Mouse (Mus musculus): ENCODE results near the gene Cnot9.
A peak's percentile ranks its signal among the peaks of the same experiment; 100 is the strongest.
"Not testable (repeated sequence)": the region's sequence is repeated elsewhere in the genome, so short reads cannot be mapped to it uniquely, and the experiment has no call there.

Cnot9 gene

DNA sequence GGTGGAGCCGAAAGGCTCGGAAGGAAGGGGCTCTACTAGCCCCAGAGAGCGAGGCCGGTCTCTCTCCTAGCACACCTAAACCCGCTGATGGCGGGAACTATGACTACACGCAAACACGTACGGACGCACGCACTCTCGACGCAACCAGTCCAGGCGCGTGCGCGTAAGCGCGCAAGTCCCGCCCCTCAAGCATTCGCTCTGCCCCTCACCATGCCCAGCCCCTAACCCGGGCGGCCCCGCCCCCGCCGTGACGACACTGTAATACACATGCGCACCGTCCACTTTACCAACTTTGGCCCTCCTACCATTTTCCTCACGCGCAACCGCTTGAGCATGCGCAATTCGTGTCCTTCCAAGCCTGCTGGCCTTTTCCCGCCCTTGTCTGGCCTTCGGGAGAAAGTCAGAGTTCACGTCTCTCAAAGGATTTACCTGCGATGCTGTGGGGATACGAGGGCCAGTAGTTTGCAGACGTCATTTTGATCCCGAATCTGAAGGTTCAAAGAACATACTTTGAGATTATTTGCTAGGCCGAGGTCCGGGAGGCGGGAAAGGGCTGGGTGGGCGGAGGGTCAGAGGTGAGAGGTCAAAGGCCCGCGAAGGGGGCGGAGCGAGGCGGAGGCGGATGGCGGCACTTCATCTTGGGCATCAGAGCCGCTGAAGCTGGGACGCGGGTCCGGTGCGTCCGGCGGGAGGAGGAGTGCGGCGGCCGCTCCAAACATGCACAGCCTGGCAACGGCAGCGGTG is at the start of gene Cnot9:
Cnot9 (plus strand) TSS at position 338 of the 744 bp plus-strand sequence.
- DNase-seq (ENCODE audit: low spot score) = peak; percentile 100

GRCm38 (mm10) chr1:74460273-74460672 is 45.6 kb upstream of the Cnot9 start:
- DNase-seq (ENCODE audit: low spot score) = no peak

GRCm38 (mm10) chr1:74485792-74486191 is 20.1 kb upstream of the Cnot9 start:
- DNase-seq (ENCODE audit: low spot score) = no peak

DNA sequence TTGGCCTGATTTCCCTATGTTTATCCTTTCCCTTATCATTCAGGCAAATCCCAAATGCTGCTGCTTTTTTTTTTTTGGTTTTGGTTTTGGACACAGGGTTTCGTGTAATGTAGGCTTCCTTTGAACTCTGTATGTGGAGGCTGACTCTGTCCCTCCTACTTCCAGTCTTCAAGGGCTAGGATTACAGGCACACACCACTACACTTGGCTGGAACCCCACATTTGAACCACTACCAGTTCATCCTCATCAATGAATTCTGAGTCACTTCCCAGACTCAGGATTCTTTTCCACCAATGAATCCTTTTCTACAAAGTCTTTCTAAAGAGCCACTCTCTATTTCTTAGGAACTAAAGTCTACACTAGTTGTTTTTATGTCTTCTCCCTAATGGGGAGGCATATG is 4.8 kb upstream of the Cnot9 start:
- DNase-seq (ENCODE audit: low spot score) = no peak

GRCm38 (mm10) chr1:74505393-74505720 is 501 bp upstream of the Cnot9 start:
- no peak for DNase-seq (ENCODE audit: low spot score)

DNA sequence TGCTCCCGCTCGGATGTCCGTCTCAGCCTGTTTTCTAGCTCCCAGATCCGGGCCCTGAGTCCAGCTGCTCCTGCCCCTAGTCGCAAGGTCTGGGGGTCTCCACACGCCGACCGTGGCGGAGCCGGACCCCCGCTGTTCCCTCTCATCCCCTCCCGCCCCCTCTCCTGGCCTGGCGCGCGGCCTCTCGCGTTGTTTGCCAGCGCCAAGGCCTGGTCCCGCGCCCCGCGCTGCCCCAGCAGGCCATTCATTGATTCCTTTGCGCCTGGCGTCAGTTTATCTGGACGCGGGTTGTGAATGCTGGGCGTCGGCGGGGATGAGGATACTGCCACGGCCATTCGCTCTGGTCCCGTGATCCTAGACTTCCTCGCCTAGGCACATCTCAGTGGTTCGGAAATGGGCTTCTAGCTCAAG is 618 bp downstream of the Cnot9 start:
- DNase-seq (ENCODE audit: low spot score) = no peak

- DNase-seq (ENCODE audit: low spot score) = no peak
Measured at GRCm38 (mm10) chr1:74507780-74508179, 1.9 kb downstream of the Cnot9 start.

DNA sequence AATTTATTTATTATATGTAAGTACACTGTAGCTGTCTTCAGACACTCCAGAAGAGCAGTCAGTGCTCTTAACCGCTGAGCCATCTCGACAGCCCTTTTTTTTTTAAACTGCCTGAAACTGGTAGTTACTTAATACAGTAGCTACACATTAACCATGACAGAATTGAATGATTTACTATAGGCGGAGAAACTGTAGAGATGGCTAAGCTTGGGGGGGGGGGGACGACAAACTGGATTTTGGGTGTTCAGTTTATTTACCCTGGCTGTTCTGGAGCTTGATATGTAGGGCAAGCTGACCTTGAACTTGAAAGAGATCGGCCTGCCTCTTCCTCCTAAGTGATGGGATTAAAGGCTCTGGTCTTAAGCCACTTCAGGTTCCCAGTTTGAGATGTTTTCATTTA is 5.4 kb downstream of the Cnot9 start:
- DNase-seq (ENCODE audit: low spot score) = no peak

DNA sequence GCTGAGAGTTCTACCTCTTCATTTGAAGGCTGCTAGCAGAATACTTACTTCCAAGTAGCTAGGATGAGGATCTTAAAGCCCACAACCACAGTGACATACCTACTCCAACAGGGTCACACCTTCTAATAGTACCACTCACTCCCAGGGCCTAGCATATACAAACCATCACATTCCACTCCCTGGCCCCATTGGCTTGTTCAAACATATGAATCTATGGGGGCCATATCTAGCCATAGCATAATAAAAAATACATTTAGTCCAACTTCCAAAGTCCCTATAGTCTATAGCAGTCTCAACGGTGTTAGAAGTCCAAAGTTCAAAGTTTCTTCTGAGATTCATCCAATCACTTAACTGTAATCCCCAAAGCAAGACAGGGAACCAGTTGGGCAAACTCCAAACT is 7.1 kb downstream of the Cnot9 start:
- not testable (repeated sequence) for DNase-seq (ENCODE audit: low spot score)

DNA sequence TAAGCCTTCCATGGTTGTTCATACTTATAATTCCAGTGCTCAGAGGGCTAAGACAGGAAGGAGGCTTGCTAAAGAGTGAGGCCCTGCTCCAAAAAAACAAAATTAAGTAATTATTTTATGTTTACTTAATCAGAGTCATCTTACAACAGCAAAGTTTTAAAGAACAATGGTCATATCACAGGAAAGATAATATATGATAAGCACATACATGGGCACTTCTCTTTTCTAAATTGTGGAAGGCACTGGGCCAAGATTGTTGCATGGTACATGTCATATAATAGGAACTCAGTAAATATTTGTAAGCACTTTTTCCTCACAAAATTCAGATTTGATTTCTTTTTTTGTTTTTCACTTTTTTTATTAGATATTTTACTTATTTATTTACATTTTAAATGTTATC is 14.0 kb downstream of the Cnot9 start:
- no peak for DNase-seq (ENCODE audit: low spot score)

DNA sequence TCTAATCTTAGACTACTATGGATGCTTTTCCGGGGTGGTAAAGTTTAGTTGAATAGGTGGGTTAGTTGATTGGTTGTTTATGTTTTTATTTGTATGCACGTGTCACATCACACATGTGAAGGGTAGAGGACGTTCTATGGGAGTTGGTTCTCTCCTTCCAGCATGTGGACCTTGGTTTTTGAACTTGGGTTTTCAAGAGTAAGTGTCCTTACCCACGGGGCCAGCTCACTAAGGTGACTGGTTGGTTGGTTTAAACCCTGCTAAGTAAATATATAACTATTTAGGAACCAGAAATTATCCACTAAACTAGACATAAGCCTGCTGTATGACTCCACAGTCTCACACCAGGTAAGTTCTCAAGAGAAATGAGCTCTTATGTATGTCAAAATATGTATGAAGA is 18.9 kb downstream of the Cnot9 start:
- DNase-seq (ENCODE audit: low spot score) = no peak

- no peak for DNase-seq (ENCODE audit: low spot score)
Measured at GRCm38 (mm10) chr1:74528589-74528988, 22.7 kb downstream of the Cnot9 start.

GRCm38 (mm10) chr1:74538650-74539049 is 32.8 kb downstream of the Cnot9 start:
- no peak for DNase-seq (ENCODE audit: low spot score)

- DNase-seq (ENCODE audit: low spot score) = peak; percentile 3
Measured at GRCm38 (mm10) chr1:74542451-74542961, 36.6 kb downstream of the Cnot9 start, which contains the start of gene Plcd4. TSS of gene Plcd4 (plus strand) at chr1:74542888.

GRCm38 (mm10) chr1:74544184-74544583 is 38.3 kb downstream of the Cnot9 start, which contains the start of gene Usp37:
TSS of gene Usp37 (minus strand) at chr1:74544284.
- no peak for DNase-seq (ENCODE audit: low spot score)

DNA sequence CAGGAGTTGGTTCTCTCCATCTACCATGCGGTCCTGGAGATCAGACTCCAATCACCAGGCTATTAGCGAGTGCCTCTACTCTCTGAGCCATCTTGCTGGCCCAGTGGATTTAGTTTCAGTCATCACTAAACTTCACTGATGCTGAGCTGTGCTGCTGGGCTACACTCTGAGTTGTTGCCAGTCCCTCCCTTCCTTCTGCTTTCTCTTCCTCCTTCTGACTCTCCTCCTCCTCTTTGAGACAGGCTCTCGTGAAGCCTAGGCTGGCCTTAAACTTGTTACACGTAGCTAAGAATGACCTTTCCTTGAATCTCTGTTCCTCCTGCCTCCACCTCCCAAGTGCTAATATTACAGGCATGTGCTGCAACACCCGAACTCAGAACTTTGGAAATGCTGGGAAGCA is 53.2 kb downstream of the Cnot9 start:
- no peak for DNase-seq (ENCODE audit: low spot score)

- no peak for DNase-seq (ENCODE audit: low spot score)
Measured at GRCm38 (mm10) chr1:74565834-74566233, 60.0 kb downstream of the Cnot9 start.

DNA sequence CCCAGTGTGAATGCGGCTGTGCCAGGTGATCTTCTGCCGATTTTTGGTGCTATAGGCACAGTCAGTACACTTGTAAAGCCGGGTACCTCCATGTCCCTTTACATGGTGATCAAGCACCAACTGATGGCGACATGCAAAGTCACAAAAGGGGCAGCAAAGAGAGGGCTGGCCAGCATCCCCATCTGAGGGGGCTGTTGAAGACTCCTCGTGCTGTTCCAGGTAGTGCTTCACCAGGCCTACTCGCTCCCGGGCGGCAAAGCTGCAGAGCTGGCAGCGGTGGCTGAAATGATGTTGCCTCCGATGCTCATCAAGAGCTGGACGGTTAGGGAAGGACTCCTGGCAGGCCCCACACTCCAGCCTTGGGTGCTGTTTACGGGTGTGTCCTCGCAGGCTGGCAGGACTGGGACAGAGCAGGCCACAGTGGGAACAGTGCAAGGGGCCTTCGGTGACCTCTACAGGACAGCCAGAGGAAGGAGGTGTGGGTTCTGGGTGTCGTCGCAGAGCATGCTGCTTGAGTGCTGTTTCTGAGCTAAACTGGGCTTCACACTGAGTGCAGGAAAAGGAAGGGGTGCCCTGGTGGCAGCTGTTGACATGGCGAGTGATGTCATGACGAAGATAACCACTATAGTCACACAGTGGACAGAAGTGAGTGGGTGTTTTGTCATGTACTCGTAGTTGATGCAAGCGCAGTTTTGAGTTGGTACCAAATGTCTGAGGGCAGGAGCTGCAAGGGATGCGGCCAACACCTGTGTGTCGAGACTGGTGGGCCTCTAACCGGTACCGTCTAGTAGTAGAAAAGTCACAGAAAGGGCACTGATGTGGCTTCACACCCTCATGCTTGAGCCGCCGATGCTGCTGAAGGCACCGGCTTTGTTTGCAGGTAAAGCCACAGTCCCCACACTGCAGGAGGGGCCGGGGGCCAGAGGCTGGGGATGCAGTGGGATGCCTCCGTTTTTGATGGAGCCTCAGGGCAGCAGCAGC is 64.2 kb downstream of the Cnot9 start:
- DNase-seq (ENCODE audit: low spot score) = no peak

All from ovary, postnatal 14 days (tissue).